Mouse (Mus musculus) liver, adult 2 months (tissue): ENCODE data around the gene Timm13.

Source experiments
- CTCF ChIP-seq: fragments of 200-500 bp; IDR thresholded peaks from 2 replicates; pipeline ENCODE4 v1.5.1; 2011; ENCODE audit warnings: low read depth, low read length, control low read depth
- POLR2A ChIP-seq: fragments of 200-500 bp; IDR thresholded peaks from 2 replicates; pipeline ENCODE4 v1.6.1; 2011; ENCODE audit warnings: low read length, control low read depth; ENCODE audit not compliant: insufficient read depth; ENCODE audit errors: extremely low read depth

DNA sequence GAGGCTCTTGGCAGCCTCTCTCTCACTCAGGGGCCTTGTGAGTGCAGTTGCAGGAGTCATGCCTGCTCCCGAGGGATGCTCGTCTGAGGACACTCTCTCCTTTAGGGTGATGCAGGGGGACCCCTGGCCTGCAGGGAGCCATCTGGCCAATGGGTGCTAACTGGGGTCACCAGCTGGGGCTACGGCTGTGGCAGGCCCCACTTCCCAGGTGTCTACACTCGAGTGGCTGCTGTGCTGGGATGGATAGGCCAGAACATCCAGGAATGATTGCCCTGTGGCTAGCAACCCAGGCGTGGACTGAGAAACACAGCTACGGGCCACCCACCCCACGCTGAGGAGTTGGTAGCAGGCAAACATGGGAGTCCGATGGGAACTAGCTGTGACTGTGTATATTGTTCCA is 1.7 kb downstream of the Timm13 start:
- no peak for TF ChIP-seq POLR2A
- no peak for TF ChIP-seq CTCF
